Mouse (Mus musculus) limb, embryonic 13.5 days (tissue): Measurements from ENCODE around the gene Gm21983. TPM values are rescaled to one million over a fixed set of nuclear protein-coding genes. Genes with fewer than 3 reads are reported as not detected.

ENCODE experiments used
- ATAC-seq: fragments of 200-750 bp; cut with Nextera tagmentation; 2 replicates; pipeline ENCODE4 v1.8.0; 2017; ENCODE audit warnings: low read depth, moderate number of reproducible peaks, moderate TSS enrichment; ENCODE audit not compliant: low FRiP score
- H3K27ac ChIP-seq: fragments of 300-500 bp; sonication (generic); 2 replicates; pipeline ENCODE4 v1.5.1; 2015; ENCODE audit warnings: inconsistent platforms, mild to moderate bottlenecking, moderate library complexity
- H3K27me3 ChIP-seq: fragments of 300-500 bp; sonication (generic); 2 replicates; pipeline ENCODE4 v1.6.1; 2015; ENCODE audit warnings: mild to moderate bottlenecking, inconsistent platforms
- H3K36me3 ChIP-seq: fragments of 300-500 bp; sonication (generic); 2 replicates; pipeline ENCODE4 v1.6.1; 2015; ENCODE audit warnings: inconsistent platforms, mild to moderate bottlenecking, moderate library complexity
- H3K4me1 ChIP-seq: fragments of 300-500 bp; sonication (generic); 2 replicates; pipeline ENCODE4 v1.6.1; 2015; ENCODE audit warnings: inconsistent platforms
- H3K4me2 ChIP-seq: fragments of 300-500 bp; sonication (generic); replicated peaks from 2 replicates; pipeline ENCODE4 v1.6.1; 2015; ENCODE audit warnings: inconsistent platforms, mild to moderate bottlenecking, moderate library complexity
- H3K4me3 ChIP-seq: fragments of 300-500 bp; sonication (generic); 2 replicates; pipeline ENCODE4 v1.5.1; 2015; ENCODE audit warnings: moderate library complexity, mild to moderate bottlenecking, inconsistent platforms
- H3K9ac ChIP-seq: fragments of 300-500 bp; sonication (generic); 2 replicates; pipeline ENCODE4 v1.6.1; 2015; ENCODE audit warnings: mild to moderate bottlenecking, inconsistent platforms
- H3K9me3 ChIP-seq: fragments of 300-500 bp; sonication (generic); 2 replicates; pipeline ENCODE4 v1.6.1; 2016; ENCODE audit warnings: inconsistent platforms
- WGBS: fragments of 180-500 bp; shearing (Covaris S2); methylation state at CpG from one replicate; pipeline ENCODE4 v1.1.7; 2015; 5-methylcytosine and 5-hydroxymethylcytosine counted together
- polyA plus RNA-seq: library from polyadenylated mRNA; unstranded; fragments of >200 nt; fragmentation: Nextera tagmentation; extraction: Ambion mirVana; gene quantifications from 2 replicates; pipeline ENCODE4 v1.2.1, GENCODE M21; 2015

The Gm21983 gene
- polyA plus RNA-seq, 1 experiment from 2014 or later, result 4.5 TPM

DNA sequence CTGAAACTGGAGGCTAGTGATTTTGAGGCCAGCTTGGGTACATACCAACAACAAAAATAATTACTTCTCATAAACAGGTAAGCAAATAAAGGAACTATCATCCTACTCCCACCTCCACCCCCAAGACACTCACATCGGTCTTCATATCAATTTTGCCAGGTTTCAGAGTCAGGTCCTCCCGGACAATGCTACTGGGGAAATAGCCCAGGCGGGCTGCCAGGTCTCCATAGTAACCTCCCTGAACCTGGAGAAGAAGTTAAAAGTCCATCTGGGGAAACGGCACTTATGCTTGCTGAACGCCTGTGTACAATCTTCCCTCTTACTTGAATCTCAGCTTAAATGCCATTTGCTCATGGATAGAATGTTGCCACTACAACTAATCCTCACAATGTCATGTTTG, 850 bp downstream of the Gm21983 start:
- Histone ChIP-seq H3K4me2 (peak overlapping the region; percentile 64), H3K36me3 (peaks cover 26% of the 10 kb centered on the region), H3K27me3 (no peaks in the 10 kb centered on the region), H3K4me1 (peaks cover 23% of the 10 kb centered on the region), H3K27ac (peak overlapping the region; percentile 94; the same call in 1 of the 2 replicates), H3K9me3 (no peaks in the 10 kb centered on the region), H3K4me3 (peak overlapping the region; percentile 67), H3K9ac (peak overlapping the region; percentile 66)
- WGBS, result 61% methylated on average over 5 of the region's 5 CpGs
- ATAC-seq, result no peak

DNA sequence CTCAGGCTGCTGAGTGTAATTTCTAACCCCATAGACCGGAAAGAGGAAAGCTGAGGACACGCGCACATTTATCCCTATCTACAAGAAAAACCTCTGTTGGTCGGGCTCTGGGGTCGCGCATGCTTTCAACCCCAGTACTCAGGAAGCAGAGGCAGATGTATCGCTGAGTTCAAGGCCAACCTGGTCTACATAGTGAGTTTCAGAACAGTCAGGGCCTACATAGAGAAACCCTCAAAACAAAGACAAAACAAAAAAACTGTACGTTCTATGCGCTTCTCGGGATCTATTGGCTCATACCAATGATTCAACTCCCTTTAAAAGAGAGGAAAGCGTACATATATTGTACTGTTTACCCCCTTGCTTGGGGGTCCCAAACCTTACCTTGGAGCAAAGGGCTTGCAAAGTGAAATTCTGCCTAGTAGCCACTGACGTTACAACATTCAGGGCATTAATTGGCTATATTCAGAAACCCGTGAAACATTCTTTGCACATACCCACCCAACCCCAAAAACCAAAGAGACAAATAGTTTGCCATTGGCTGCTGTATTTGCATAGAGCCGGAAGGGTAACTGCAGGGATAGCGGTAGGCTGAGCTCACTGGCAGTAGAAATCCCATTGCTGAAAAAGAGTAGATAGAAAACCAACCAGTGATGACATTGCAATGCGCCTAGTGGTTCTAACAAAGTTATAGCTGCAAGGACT, 1.5 kb downstream of the Gm21983 start:
- Histone ChIP-seq H3K36me3 (peaks cover 26% of the 10 kb centered on the region), H3K4me3 (peak overlapping the region; percentile 67), H3K9ac (peak overlapping the region; percentile 14; the same call in 1 of the 2 replicates), H3K4me2 (peak overlapping the region; percentile 64), H3K27me3 (no peaks in the 10 kb centered on the region), H3K4me1 (peaks cover 23% of the 10 kb centered on the region), H3K27ac (peak overlapping the region; percentile 72), H3K9me3 (no peaks in the 10 kb centered on the region)
- WGBS, result 45% methylated on average over 16 of the region's 16 CpGs
- ATAC-seq, result no peak

DNA sequence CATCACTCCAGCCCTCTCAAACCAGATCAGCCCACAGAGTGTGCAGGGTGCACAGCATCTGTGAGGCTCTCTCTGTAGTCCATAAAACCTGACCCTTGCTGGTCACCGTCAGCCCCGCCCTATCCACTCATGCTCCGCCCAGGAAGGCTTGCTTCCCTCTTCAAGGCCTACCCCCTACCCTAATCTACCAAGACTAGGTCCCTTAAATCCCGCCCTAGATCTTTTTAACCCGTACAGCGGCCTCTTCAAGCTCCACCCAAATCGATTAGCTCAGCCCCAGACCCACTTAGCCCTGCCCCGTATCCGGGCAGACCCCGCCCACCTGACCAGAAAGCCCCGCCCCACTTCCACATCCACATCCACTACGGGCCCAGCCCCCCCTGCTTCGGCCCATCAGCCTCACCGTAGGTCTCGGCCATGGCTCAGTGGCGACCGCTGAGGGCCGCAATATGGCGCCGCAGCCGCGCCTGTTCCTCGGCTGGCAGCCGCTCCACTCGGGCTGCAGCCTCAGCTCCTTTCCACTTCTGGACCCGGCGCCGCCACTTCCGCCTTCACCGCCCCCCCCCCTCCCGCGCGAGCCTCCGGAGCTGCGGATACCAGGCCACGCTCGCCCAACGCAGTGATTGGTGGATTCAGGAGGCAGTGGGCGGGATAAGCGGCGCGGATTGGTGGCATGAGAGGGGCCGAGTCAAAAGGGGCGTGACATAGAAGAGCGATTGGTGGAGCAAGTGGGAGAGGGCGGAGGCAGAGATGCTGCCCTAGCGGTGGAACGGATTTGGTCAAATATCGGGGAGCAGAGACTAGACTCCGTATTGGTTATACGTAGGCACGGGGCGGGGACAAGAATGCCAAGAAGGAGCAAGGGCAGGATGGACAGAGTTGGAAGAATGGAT, 2.3 kb downstream of the Gm21983 start, which contains the start of gene Rab4b:
Gene Rab4b, minus strand, starts transcription at position 573 of the 893 bp plus-strand sequence.
- Histone ChIP-seq H3K9ac (peak within 1 kb of the TSS; percentile 65), H3K4me1 (peaks cover 23% of the 10 kb centered on the region), H3K9me3 (no peaks in the 10 kb centered on the region), H3K27me3 (no peaks in the 10 kb centered on the region), H3K36me3 (peaks cover 31% of the 10 kb centered on the region), H3K4me2 (peak within 1 kb of the TSS; percentile 64), H3K27ac (peak within 1 kb of the TSS; percentile 93), H3K4me3 (peak within 1 kb of the TSS; percentile 67)
- WGBS, result under 1% methylated on average over 51 of the region's 53 CpGs
- ATAC-seq, result peak; percentile 98

DNA sequence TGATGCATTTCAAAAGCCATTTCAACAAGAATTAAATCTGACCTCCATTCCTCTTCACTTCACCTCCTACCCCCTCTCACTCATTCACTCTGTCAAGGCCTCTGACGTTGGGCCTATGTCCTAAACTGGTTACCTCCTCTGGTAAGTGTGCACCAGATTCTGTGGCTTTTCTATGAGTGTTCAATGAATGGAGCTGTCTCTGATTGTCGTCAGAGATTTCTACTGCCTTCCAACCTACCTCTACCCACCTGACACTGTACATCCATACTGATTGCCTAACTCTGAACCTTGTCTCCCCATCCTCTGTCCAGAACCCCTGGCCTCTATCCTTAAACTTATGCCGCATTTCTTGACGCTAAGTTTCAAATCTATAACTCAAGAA, 3.0 kb downstream of the Gm21983 start:
- Histone ChIP-seq H3K36me3 (peaks cover 31% of the 10 kb centered on the region), H3K4me3 (peak overlapping the region; percentile 67), H3K27ac (peak overlapping the region; percentile 93), H3K27me3 (no peaks in the 10 kb centered on the region), H3K4me2 (peak overlapping the region; percentile 64), H3K9me3 (no peaks in the 10 kb centered on the region), H3K4me1 (peaks cover 23% of the 10 kb centered on the region), H3K9ac (peak overlapping the region; percentile 65)
- WGBS, result 26% methylated on average over 4 of the region's 4 CpGs
- ATAC-seq, result no peak

DNA sequence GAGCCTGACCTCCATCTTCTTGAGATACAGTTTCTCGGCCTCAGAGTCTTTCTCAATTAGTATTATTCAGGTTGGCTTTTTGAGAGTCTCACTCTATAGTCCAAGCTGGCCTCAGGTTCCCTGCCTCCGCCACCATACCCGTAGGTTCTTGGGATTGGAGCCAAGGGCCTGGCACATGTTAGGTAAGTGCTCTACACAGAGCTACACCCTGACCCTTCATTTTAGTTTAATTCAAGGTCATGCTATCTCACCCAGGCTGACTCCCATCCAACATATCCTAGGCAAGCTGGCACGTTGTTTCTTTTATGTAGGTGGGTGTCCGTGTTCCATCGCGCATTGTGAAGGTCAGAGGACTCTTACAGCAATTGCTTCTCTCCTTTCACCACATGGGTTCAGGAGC, 6.0 kb downstream of the Gm21983 start:
- peaks cover 62% of the 10 kb centered on the region for H3K36me3 ChIP-seq
- H3K27me3 ChIP-seq, result no peaks in the 10 kb centered on the region
- ATAC-seq, result no peak
- no peak overlapping the region for H3K9ac ChIP-seq
- 97% methylated on average over 7 of the region's 7 CpGs for WGBS
- H3K4me1 ChIP-seq, result peaks cover 14% of the 10 kb centered on the region
- H3K4me3 ChIP-seq, result no peak overlapping the region
- H3K27ac ChIP-seq, result no peak overlapping the region
- no peaks in the 10 kb centered on the region for H3K9me3 ChIP-seq
- H3K4me2 ChIP-seq, result no peak overlapping the region

DNA sequence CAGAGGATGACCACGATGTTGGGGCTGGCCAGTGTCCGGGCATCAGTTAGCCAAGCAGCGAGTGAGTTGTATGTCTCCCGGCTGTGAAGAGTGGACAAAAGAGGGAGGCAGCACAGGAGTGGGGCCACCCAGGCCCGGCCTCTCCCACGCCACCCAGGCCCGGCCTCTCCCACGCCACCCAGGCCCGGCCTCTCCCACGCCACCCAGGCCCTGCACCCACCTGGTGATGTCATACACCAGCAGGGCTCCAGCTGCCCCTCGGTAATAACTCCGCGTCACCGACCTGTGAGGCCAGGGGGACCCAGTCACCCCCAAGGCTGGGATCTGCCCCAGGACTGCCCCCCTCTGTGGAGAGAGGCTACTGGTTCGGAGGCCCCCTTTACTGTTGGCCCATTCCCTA, 6.4 kb downstream of the Gm21983 start:
- H3K36me3 ChIP-seq, result peaks cover 62% of the 10 kb centered on the region
- H3K4me1 ChIP-seq, result peaks cover 10% of the 10 kb centered on the region
- no peak overlapping the region for H3K4me2 ChIP-seq
- no peaks in the 10 kb centered on the region for H3K27me3 ChIP-seq
- 97% methylated on average over 15 of the region's 15 CpGs for WGBS
- H3K27ac ChIP-seq, result no peak overlapping the region
- no peaks in the 10 kb centered on the region for H3K9me3 ChIP-seq
- no peak overlapping the region for H3K9ac ChIP-seq
- no peak for ATAC-seq
- no peak overlapping the region for H3K4me3 ChIP-seq

DNA sequence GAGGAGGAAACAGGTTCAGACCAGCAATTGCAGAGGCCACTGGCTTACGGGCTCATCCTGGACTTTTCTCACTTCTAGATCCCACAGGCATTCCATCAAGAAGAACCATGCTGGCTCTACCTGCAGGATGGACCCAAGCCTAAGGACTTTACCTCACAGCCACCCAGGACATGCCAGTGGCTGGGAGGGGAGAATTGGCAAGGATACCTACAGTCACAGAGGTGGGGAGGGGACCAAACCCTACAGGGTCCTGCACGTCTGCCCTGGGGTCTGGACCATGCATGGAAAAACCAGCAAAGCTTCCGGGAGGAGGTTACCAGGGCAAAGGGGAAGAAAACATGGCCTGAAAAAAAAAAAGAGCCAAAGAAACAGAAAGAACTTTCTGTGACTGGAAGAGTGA, 9.9 kb downstream of the Gm21983 start:
- no peak overlapping the region for H3K27ac ChIP-seq
- H3K36me3 ChIP-seq, result peaks cover 69% of the 10 kb centered on the region
- 93% methylated on average over 3 of the region's 3 CpGs for WGBS

DNA sequence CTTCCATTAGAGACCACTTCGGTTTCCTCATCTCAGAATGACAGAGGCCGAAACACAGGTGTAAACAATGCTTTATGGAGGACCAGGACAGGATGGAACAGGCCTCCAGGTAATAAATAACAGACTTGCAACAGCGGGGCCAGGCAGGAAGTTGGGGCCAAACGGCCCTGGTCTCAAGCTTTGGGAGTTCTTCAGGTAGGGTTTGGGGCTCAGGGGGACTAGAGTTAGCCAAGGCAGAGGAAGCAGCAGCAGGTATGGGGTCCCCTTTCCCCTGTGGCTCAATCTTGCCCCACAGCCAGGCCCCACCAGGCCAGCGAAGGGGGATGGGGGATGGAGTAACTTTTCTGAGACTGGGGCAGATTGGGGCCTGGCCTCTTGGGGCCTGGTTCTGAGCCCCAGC, 12.5 kb downstream of the Gm21983 start:
- Histone ChIP-seq H3K36me3 (peaks cover 61% of the 10 kb centered on the region), H3K9me3 (no peaks in the 10 kb centered on the region), H3K27me3 (no peaks in the 10 kb centered on the region), H3K9ac (0 out of 2 replicates have a peak overlapping the region, but pooled peaks have one; percentile 31), H3K27ac (no peak overlapping the region), H3K4me3 (no peak overlapping the region), H3K4me2 (no peak overlapping the region; the same call in 1 of the 2 replicates), H3K4me1 (peaks cover 34% of the 10 kb centered on the region)
- WGBS, result 69% methylated on average over 5 of the region's 5 CpGs
- no peak for ATAC-seq

More for the DNA sequence above, 9.9 kb downstream of the Gm21983 start:
- H3K9me3 ChIP-seq, result no peaks in the 10 kb centered on the region
- no peak overlapping the region for H3K9ac ChIP-seq
- ATAC-seq, result no peak
- H3K27me3 ChIP-seq, result no peaks in the 10 kb centered on the region
- H3K4me2 ChIP-seq, result no peak overlapping the region
- H3K4me1 ChIP-seq, result peaks cover 10% of the 10 kb centered on the region
- no peak overlapping the region for H3K4me3 ChIP-seq

DNA sequence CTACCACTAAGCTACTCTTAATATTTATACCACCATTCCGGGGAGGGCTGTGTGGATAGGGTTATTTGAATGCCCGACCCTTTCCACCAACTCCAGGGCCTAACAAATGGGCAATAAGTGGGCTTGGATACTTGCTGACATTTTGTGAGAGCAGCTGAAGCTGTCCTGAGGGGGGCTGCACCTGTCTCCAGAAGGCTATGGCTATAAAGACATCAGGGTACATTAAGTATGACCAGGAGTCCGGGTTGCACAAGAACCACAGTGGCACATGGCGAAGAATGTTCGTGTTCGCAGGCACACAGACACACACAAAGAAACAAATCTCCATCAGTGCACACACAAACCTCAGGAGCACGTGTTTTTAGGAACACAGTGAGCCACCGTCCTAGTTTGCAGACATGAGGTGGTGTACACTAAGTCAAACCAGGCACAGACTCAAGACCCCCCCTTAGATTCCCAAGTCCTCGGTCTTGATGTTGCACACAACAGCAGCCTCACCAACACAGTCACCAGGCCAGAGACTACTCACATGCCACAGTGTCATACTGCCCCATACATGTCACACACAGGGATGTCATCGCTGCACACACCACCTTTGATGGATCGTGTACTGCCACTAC, 13.3 kb downstream of the Gm21983 start:
- Histone ChIP-seq H3K27ac (peak overlapping the region; percentile 95; the same call in 1 of the 2 replicates), H3K4me2 (peak overlapping the region; percentile 83), H3K36me3 (peaks cover 61% of the 10 kb centered on the region), H3K4me3 (peak overlapping the region; percentile 60), H3K27me3 (no peaks in the 10 kb centered on the region), H3K9ac (peak overlapping the region; percentile 75), H3K9me3 (no peaks in the 10 kb centered on the region), H3K4me1 (peaks cover 41% of the 10 kb centered on the region)
- WGBS, result 76% methylated on average over 11 of the region's 11 CpGs
- ATAC-seq, result no peak

DNA sequence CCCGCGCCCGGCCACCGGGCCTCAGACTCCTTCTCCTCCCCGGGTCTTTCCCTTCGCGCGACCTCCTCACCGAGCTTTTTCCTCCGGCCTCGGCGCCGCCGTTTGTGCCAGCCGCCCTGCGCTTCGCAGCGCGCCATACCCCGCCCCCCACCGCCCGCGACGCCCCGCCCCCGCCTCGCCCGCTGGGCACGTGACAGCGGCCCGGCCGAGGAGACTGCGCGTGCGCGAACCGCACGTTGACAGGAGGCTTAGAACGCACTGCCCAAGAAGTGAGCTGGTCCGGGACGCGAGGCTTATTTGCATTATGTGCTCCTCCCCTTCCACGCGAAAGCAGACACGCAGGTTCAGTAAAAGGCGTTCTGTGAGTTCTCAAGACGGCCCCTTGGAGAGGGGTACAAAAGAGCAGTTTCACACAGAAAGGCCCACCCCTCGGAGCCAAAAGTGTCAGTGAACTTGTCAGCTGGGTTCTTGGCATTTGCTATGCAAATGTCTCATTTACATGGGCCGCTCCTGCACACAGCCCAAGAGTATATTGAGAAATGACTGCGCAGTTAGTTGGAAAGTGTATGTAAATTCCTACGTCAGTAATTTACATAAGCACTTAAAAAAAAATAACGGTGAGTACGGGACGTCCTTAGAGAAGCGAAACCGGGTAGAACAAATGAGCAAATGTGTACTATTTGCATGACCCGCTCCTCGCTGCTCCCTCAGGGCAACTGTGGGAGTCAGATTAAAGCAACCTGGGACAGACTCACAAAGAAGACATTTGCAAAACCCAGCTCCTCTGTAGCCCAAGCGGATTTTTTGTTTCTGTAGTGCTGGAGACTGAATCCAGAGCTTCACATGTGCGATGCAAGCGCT, 14.0 kb downstream of the Gm21983 start, which contains the start of gene Egln2:
Gene Egln2, minus strand, starts transcription at position 189 of the 861 bp plus-strand sequence.
- Histone ChIP-seq H3K9ac (peak within 1 kb of the TSS; percentile 75), H3K27ac (peak within 1 kb of the TSS; percentile 95), H3K4me1 (peaks cover 47% of the 10 kb centered on the region), H3K27me3 (no peaks in the 10 kb centered on the region), H3K9me3 (no peaks in the 10 kb centered on the region), H3K4me2 (peak within 1 kb of the TSS; percentile 83), H3K36me3 (peaks cover 61% of the 10 kb centered on the region), H3K4me3 (peak within 1 kb of the TSS; percentile 60)
- 2% methylated on average over 61 of the region's 61 CpGs for WGBS
- peak; percentile 89 for ATAC-seq

DNA sequence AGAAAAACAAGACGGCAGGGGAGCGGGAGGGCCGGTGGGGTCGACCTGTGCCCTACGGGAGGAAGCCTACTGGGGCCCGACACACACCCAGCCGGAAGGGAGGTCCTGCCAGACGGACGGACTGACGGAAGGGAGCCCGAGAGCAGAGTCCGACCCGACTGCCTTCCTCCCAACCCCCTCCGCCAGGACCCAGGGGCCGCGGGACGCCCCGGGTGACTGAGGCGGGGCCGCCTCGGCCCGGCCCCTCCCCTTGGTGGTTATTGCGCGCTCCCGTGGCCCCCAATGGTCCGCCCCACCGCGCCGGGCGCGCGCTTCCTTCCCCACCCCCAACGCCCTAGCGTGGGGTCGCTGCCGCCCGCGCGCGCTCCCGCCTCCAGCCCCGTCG, 14.7 kb downstream of the Gm21983 start:
- WGBS, result 0% methylated on average over 33 of the region's 43 CpGs
- peaks cover 61% of the 10 kb centered on the region for H3K36me3 ChIP-seq

More for the DNA sequence above, 14.7 kb downstream of the Gm21983 start:
- Histone ChIP-seq H3K4me3 (peak overlapping the region; percentile 60), H3K4me2 (peak overlapping the region; percentile 83), H3K9me3 (no peaks in the 10 kb centered on the region), H3K27me3 (no peaks in the 10 kb centered on the region), H3K9ac (peak overlapping the region; percentile 75), H3K27ac (peak overlapping the region; percentile 95), H3K4me1 (peaks cover 47% of the 10 kb centered on the region)
- peak; percentile 62 for ATAC-seq
